Mouse (Mus musculus) heart, embryonic 16.5 days (tissue): ENCODE measurements around the gene Rho. TPM values are rescaled to one million over a fixed set of nuclear protein-coding genes. Genes with fewer than 3 reads are reported as not detected.
A peak's percentile ranks its signal among the peaks of the same experiment; 100 is the strongest.

ENCODE experiments used
- ATAC-seq: fragments of 200-750 bp; cut with Nextera tagmentation; replicated peaks from 2 replicates; pipeline ENCODE4 v1.8.0; 2017; ENCODE audit warnings: moderate number of reproducible peaks; ENCODE audit not compliant: insufficient read depth, low FRiP score; ENCODE audit errors: extremely low read depth
- H3K27ac ChIP-seq: fragments of 300-500 bp; sonication (generic); 2 replicates; pipeline ENCODE4 v1.5.1; 2014; ENCODE audit warnings: mild to moderate bottlenecking, low read length, control low read depth, moderate library complexity
- H3K27me3 ChIP-seq: fragments of 300-500 bp; sonication (generic); 2 replicates; pipeline ENCODE4 v1.6.1; 2014; ENCODE audit warnings: low read length, mixed read lengths; ENCODE audit not compliant: control insufficient read depth, insufficient read depth
- H3K36me3 ChIP-seq: fragments of 300-500 bp; sonication (generic); 2 replicates; pipeline ENCODE4 v1.6.1; 2014; ENCODE audit not compliant: control insufficient read depth, insufficient read depth
- H3K4me1 ChIP-seq: fragments of 300-500 bp; sonication (generic); 2 replicates; pipeline ENCODE4 v1.6.1; 2014; ENCODE audit warnings: low read length, mixed read lengths; ENCODE audit not compliant: control insufficient read depth, insufficient read depth
- H3K4me2 ChIP-seq: fragments of 300-500 bp; sonication (generic); 2 replicates; pipeline ENCODE4 v1.6.1; 2014; ENCODE audit warnings: low read depth, mild to moderate bottlenecking, control low read depth, low read length
- H3K4me3 ChIP-seq: fragments of 300-500 bp; sonication (generic); 2 replicates; pipeline ENCODE4 v1.5.1; 2014; ENCODE audit warnings: mild to moderate bottlenecking, control low read depth, low read length
- H3K9ac ChIP-seq: fragments of 300-500 bp; sonication (generic); 2 replicates; pipeline ENCODE4 v1.6.1; 2014; ENCODE audit warnings: low read length, control low read depth
- H3K9me3 ChIP-seq: fragments of 300-500 bp; sonication (generic); replicated peaks from 2 replicates; pipeline ENCODE4 v1.6.1; 2016; ENCODE audit warnings: low read length; ENCODE audit not compliant: control insufficient read depth
- WGBS: fragments of 180-500 bp; shearing (Covaris S2); extraction: QIAGEN DNeasy Blood & Tissue Kit; methylation state at CpG from one replicate; pipeline ENCODE4 v1.1.7; 2014; 5-methylcytosine and 5-hydroxymethylcytosine counted together
- polyA plus RNA-seq: library from polyadenylated mRNA; unstranded; fragments of >200 nt; fragmentation: Nextera tagmentation; extraction: Ambion mirVana; gene quantifications from 2 replicates; pipeline ENCODE4 v1.2.1, GENCODE M21; 2015

Gene Rho
- polyA plus RNA-seq, 1 experiment from 2014 or later, result not detected

- Histone ChIP-seq H3K36me3 (no peaks in the 10 kb centered on the region), H3K4me2 (no peak overlapping the region), H3K9me3 (peaks cover 7% of the 10 kb centered on the region), H3K4me1 (peaks cover 17% of the 10 kb centered on the region), H3K9ac (no peak overlapping the region), H3K4me3 (no peak overlapping the region), H3K27me3 (no peaks in the 10 kb centered on the region), H3K27ac (no peak overlapping the region)
- 6% methylated on average over 4 of the region's 12 CpGs for WGBS
- no peak for ATAC-seq
These were observed 9.6 kb downstream of the Rho start for GRCm38 (mm10) chr6:115941128-115941527.

- H3K4me3 ChIP-seq, result no peak overlapping the region
- 0 out of 2 replicates have a peak, but pooled peaks have one; percentile 39 for ATAC-seq
- no peaks in the 10 kb centered on the region for H3K9me3 ChIP-seq
- 43% methylated on average over 9 of the region's 9 CpGs for WGBS
- peaks cover 27% of the 10 kb centered on the region for H3K4me1 ChIP-seq
- H3K27me3 ChIP-seq, result no peaks in the 10 kb centered on the region
- H3K4me2 ChIP-seq, result no peak overlapping the region
- no peak overlapping the region for H3K9ac ChIP-seq
- H3K27ac ChIP-seq, result no peak overlapping the region
- no peaks in the 10 kb centered on the region for H3K36me3 ChIP-seq
These were observed 12.2 kb downstream of the Rho start for GRCm38 (mm10) chr6:115943498-115944427.

GRCm38 (mm10) chr6:115944638-115945037, 13.1 kb downstream of the Rho start, which contains the start of gene H1foo:
H1foo (plus strand) TSS chr6:115944938.
- Histone ChIP-seq H3K4me3 (no peak within 1 kb of the TSS), H3K4me1 (peaks cover 27% of the 10 kb centered on the region), H3K9ac (no peak within 1 kb of the TSS), H3K27ac (no peak within 1 kb of the TSS), H3K9me3 (no peaks in the 10 kb centered on the region), H3K27me3 (no peaks in the 10 kb centered on the region), H3K4me2 (no peak within 1 kb of the TSS), H3K36me3 (no peaks in the 10 kb centered on the region)
- WGBS, result 90% methylated on average over 5 of the region's 5 CpGs
- ATAC-seq, result no peak

- H3K36me3 ChIP-seq, result no peaks in the 10 kb centered on the region
- H3K27me3 ChIP-seq, result no peaks in the 10 kb centered on the region
- 66% methylated on average over 8 of the region's 8 CpGs for WGBS
- H3K9me3 ChIP-seq, result no peaks in the 10 kb centered on the region
- H3K4me3 ChIP-seq, result no peak overlapping the region
- no peak overlapping the region for H3K4me2 ChIP-seq
- no peak overlapping the region for H3K27ac ChIP-seq
- H3K9ac ChIP-seq, result no peak overlapping the region
- ATAC-seq, result no peak
- peaks cover 29% of the 10 kb centered on the region for H3K4me1 ChIP-seq
These were observed 14.1 kb downstream of the Rho start for GRCm38 (mm10) chr6:115945633-115946032.

- Histone ChIP-seq H3K4me1 (peaks cover 25% of the 10 kb centered on the region), H3K4me3 (no peak overlapping the region), H3K9ac (0 out of 2 replicates have a peak overlapping the region, but pooled peaks have one; percentile 20), H3K27ac (peak overlapping the region; percentile 44), H3K36me3 (no peaks in the 10 kb centered on the region), H3K9me3 (peaks cover under 1% of the 10 kb centered on the region), H3K4me2 (no peak overlapping the region), H3K27me3 (no peaks in the 10 kb centered on the region)
- ATAC-seq, result peak; percentile 59; the same call in 1 of the 2 replicates
- 17% methylated on average over 6 of the region's 6 CpGs for WGBS
These were observed 14.8 kb downstream of the Rho start for GRCm38 (mm10) chr6:115946389-115946788.

- H3K36me3 ChIP-seq, result no peaks in the 10 kb centered on the region
- H3K4me1 ChIP-seq, result peaks cover 41% of the 10 kb centered on the region
- WGBS, result 78% methylated on average over 9 of the region's 9 CpGs
- H3K27me3 ChIP-seq, result no peaks in the 10 kb centered on the region
- H3K9ac ChIP-seq, result 0 out of 2 replicates have a peak overlapping the region, but pooled peaks have one; percentile 38
- no peak for ATAC-seq
- peaks cover 5% of the 10 kb centered on the region for H3K9me3 ChIP-seq
- H3K27ac ChIP-seq, result no peak overlapping the region
- H3K4me2 ChIP-seq, result no peak overlapping the region
- no peak overlapping the region for H3K4me3 ChIP-seq
These were observed 23.0 kb downstream of the Rho start for GRCm38 (mm10) chr6:115954506-115955074.

GRCm38 (mm10) chr6:115955169-115955568, 23.6 kb downstream of the Rho start:
- Histone ChIP-seq H3K27ac (no peak overlapping the region), H3K9me3 (peaks cover 5% of the 10 kb centered on the region), H3K9ac (no peak overlapping the region), H3K4me2 (no peak overlapping the region), H3K4me1 (peaks cover 44% of the 10 kb centered on the region), H3K4me3 (no peak overlapping the region), H3K36me3 (peaks cover 4% of the 10 kb centered on the region; the same call in 1 of the 2 replicates), H3K27me3 (no peaks in the 10 kb centered on the region)
- no peak for ATAC-seq
- whole genome bisulfite sequencing, result 85% methylated on average over 4 of the region's 4 CpGs

- no peak overlapping the region for H3K4me3 ChIP-seq
These were observed 24.1 kb downstream of the Rho start for GRCm38 (mm10) chr6:115955664-115956063.

GRCm38 (mm10) chr6:115956418-115956921, 24.9 kb downstream of the Rho start:
- 71% methylated on average over 13 of the region's 13 CpGs for WGBS
- peaks cover 42% of the 10 kb centered on the region for H3K4me1 ChIP-seq
- H3K36me3 ChIP-seq, result peaks cover 6% of the 10 kb centered on the region; the same call in 1 of the 2 replicates
- H3K4me2 ChIP-seq, result no peak overlapping the region
- no peak for ATAC-seq
- no peaks in the 10 kb centered on the region for H3K27me3 ChIP-seq
- no peak overlapping the region for H3K9ac ChIP-seq
- peaks cover 4% of the 10 kb centered on the region for H3K9me3 ChIP-seq
- no peak overlapping the region for H3K4me3 ChIP-seq
- peak overlapping the region; percentile 78 for H3K27ac ChIP-seq

More at GRCm38 (mm10) chr6:115955664-115956063, 24.1 kb downstream of the Rho start:
- Histone ChIP-seq H3K4me1 (peaks cover 42% of the 10 kb centered on the region), H3K27me3 (no peaks in the 10 kb centered on the region), H3K27ac (no peak overlapping the region), H3K4me2 (no peak overlapping the region), H3K9me3 (peaks cover 5% of the 10 kb centered on the region), H3K36me3 (peaks cover 6% of the 10 kb centered on the region; the same call in 1 of the 2 replicates), H3K9ac (no peak overlapping the region)
- 85% methylated on average over 11 of the region's 11 CpGs for WGBS
- no peak for ATAC-seq
